Mouse (Mus musculus): ENCODE data around the gene Crnn.

The Crnn gene

DNA sequence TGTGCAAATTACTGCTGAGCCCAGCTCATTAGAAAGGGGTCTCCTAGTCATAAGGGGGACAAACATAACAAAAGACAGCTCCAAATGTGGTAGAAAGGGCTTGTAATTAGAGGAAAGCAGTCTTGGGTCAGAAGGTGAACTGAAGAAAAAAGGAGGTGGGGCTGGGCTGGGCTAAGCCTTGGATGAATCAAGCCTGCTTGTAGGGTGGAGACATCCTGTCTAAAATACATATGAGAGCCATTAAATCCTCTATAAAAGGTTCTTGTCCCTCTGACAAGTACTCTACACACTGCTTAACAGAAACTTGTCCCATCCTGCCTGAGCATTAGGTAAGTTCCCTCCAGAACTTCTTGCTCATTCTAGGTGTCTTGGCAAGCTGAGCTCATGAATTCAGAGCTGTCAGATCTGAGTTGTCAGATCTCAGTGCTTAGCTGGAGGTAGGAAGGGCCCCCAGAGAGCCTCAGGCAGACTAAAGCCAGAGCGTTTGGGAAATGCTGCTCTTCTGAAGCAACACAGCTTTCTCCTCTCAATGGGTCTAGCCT, at the start of gene Crnn:
TSS of gene Crnn (plus strand) at position 278 of the 542 bp plus-strand sequence.
- no peak for DNase-seq (ENCODE audit: low spot score in 2 of 2)

DNA sequence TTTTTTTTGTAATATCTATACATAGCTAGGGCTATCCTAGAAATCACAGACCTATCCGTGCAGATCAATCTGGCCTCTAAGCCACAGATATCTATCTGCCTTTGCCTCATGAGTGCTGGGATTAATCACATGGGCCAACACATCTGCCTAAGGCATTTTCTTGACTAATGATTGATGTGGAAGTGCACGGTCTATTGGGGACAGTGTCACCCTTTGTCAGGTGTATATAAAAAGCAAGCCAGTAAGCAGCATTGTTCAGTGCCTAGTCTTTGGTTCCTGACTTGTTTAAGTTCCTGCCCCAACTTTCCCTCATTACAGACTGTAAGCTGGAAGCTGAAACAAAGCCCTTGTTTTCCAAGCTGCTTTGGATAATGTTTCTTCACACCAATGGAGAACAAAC, 48.1 kb upstream of the Crnn start:
- no peak for DNase-seq (ENCODE audit: low spot score in 2 of 2)

DNA sequence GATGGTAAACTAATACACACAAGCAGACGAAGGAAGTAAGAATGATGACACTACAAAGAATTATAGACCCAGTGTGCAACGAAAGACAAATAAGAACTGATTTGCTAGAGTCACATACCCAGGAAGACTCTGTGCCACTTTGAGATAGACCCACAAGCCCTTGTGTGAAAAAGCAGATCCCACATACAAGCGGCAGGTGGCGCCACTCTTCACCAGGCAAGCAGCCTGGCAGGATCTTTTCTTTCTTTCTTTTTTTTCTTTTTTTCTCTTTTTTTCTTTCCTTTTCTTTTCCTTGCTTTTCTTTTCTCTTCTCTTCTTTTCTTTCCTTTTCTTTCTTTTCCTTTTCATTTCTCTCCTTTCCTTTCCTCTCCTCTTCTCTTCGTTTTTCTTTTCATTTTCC, 32.9 kb upstream of the Crnn start:
- no peak for DNase-seq (ENCODE audit: low spot score in 2 of 2)

DNA sequence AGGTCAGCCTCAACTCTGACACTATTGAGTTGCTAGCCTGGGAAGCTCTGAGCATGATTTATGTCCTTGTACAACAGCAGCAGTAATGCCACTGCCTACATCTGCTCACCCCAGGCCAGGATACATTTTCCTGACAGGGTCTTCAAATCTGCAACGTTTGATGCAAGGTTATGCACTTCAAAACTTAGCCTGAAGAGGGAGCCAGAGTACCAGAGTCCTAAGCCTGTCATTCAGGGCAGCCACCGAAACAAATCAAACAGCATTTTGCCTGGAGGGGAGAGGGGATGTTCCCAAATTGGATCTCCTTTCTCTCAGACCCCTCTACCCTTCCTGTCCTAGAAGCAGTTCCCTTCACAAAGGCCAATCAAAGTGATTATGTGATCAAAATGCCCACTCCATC, 30.1 kb upstream of the Crnn start:
- DNase-seq (ENCODE audit: low spot score in 2 of 2): no peak

DNA sequence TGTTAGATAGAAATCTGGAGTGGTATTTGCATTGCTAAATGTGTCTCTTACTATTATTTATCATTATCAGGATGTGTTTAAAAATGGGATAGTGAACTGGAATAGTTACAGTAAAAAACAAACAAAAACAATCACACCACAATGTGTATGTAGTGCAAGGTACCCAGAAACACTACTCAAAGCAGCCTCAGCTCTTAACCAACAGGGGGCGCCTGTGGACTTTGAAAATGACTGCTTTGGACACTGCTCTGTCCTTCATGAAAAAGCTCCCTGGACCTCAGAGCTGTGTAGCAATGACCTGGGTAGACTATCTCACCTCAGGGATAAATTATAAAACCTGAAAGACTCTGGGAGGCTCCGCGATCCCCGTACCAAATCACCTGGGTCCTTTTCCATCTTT, 25.5 kb upstream of the Crnn start:
- DNase-seq (ENCODE audit: low spot score in 2 of 2): no peak

DNA sequence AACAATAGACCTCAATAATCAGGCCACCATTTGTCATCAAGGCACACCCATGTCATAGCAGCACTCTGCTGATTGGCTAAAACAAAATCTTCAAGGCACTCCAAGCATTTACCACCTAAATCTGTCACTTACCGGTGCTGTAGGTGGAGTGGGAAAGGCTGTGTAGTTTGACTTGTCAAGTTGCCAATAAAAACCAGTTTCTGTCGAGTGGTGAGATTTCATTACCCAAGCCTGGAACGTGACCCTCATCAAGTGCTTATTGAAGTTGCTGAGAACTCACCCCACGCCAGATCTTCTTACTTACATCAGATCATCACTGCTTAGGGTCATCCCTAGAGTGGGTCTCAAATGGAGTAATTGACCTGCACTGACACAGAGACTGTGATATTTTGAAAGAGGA, 16.5 kb upstream of the Crnn start:
- DNase-seq (ENCODE audit: low spot score in 2 of 2): no peak

DNA sequence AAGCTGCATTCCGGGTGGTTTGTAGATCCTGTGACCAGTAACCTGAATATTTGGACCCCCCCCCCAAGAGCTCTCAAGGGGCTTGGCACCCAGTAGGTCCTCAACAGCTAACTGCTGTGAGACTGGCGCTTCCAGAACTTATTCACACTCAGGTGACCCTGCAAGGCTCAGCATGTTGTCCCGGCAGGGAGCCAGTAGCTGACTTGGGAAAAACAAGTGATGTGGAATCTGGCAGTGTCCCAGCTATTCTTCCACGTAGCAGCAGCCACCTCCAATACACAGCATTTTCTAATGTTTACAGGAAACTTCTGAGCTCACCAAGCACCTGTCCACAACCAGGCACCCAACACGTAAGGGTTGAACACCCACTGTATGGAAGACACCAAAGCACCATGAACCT, 15.5 kb upstream of the Crnn start:
- no peak for DNase-seq (ENCODE audit: low spot score in 2 of 2)

DNA sequence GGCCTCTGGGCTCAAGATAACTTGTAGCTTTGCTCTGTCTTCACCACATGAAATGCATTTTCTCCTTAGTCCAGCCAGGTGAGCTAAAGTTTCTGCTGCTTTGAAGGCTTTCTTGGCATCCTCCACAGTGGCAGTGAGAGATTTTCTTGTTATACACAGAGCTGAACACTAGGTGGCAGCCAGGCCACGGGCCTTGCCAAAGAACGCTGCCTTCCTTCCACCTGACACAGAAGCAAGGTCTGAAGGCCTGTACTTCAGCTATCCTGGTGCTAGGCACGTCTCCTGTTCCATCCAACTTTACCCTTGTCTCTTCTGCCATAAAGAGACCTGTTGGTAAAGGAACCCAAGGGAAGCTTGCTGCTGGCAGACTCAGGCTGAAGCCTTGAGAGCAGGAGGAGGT, 14.1 kb upstream of the Crnn start:
- peak; percentile 5 to 32 for DNase-seq (ENCODE audit: low spot score in 2 of 2)

DNA sequence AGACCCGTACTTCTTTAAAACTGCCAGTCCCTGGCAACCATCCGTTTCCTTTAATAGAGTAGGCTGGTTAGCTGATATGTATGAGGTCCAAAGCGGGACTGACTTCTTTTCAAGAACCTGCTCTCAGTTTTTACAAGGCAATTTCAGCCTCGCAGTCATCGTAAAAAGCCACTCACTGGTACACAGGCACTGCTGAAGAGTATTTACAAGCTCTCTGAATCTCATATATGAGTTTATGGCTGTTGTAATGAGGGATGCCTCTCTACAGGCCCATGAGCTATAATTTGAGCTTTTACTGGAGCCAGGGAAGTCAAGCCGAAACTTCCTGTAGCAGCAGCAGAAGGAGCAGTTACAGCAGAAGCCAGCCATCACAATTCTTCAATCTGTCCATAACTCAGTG, 17.9 kb downstream of the Crnn start:
- no peak for DNase-seq (ENCODE audit: low spot score in 2 of 2)

DNA sequence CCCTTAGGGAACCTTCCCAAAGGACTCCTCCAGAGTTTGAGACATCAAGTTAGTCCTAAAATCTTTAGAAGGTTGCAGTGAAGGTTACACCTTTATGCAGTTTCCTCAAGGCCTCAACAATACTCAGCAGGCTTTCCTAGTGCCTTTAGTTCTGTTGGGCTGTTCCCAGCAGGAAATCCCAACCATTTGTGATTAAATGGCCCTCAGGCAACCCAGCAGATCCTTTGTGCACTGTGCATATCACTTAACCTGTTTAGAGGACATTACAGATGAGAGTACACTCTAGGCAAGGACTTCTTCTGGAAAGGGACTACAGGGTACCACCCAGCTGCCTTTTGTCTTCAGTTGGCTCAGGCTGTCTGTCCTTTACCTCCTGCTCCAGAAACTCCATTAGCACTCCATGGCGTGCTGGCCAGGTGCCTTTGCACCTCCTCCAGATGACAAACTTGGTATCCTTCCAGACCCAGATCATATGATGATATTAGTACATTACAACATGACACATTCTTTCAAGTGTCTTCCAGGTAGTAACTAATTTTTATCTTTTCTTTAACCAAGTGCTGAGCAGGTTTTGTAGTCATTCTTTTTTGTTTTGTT, 18.5 kb downstream of the Crnn start:
- no peak for DNase-seq (ENCODE audit: low spot score in 2 of 2)

DNA sequence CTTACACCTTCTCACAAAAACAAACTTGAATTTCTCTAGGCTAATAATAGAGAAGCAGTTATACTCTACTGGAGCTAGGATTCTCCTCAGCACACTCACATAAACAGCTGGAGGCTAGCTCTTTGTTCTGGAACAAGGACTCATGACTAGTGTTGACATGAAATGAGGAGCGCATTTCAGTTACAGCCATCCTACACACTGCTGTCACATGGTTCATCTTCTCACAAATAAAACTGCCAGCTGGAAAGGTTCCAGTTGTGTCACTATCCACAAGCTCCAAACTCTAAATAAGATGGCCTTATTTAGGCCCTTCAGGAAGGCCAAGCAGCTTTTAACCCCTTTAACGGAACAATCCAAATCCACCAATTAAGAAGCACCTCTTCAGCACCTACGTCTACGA, 36.3 kb downstream of the Crnn start:
- no peak for DNase-seq (ENCODE audit: low spot score in 2 of 2)

DNA sequence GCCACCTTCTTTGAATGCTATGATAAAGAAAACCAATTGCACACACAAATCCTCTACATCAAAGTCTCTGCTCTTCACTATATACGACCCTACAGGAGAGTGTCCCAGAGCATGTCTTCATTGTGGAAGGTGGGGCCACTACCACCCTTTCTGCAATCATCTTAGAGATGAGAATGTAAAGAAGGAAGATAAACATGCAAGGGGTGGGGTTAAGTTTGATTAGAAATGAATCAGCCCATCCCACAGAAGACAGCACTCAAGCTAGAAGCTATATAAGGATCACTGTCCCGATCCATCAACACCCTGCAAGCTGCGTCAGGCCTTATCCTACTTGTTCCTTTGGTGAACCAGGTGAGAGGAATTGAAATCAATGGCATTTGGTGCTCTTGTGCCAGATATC, 52.4 kb downstream of the Crnn start, which contains the start of gene Flg2:
TSS of gene Flg2 (plus strand) at position 301 of the 400 bp plus-strand sequence.
- DNase-seq (ENCODE audit: low spot score in 2 of 2): no peak
